Mouse (Mus musculus) forebrain, embryonic 15.5 days (tissue): ENCODE results near the gene Dhx40. TPM values are rescaled to one million over a fixed set of nuclear protein-coding genes. Genes with fewer than 3 reads are reported as not detected.

ENCODE experiments used
- polyA plus RNA-seq: library from polyadenylated mRNA; unstranded; fragments of >200 nt; fragmentation: Nextera tagmentation; extraction: Ambion mirVana; gene quantifications from 2 replicates; pipeline ENCODE4 v1.2.1, GENCODE M21; 2015

Gene Dhx40
- polyA plus RNA-seq, 1 experiment from 2014 or later: 31.2 TPM

Other genes starting within 250 kb of the Dhx40 start
- 99.0 and 99.6 TPM in 2 replicates for gene Vmp1, start 123.9 kb downstream of the Dhx40 start, polyA plus RNA-seq
- gene Ptrh2, start 123.8 kb downstream of the Dhx40 start, polyA plus RNA-seq: 37.7 and 38.2 TPM in 2 replicates
- 127 and 135 TPM in 2 replicates for gene Cltc, start 50.2 kb downstream of the Dhx40 start, polyA plus RNA-seq
- gene Ypel2, start 186.0 kb upstream of the Dhx40 start, polyA plus RNA-seq: 8.1 and 8.3 TPM in 2 replicates